Mouse (Mus musculus) bone marrow macrophage, adult 2 months (primary cell): ENCODE data around the gene Barx1.
A peak's percentile ranks its signal among the peaks of the same experiment; 100 is the strongest.

ENCODE experiments used
- CTCF ChIP-seq: IDR thresholded peaks from 2 replicates; pipeline ENCODE4 v1.5.1; 2012; ENCODE audit warnings: low read depth, mild to moderate bottlenecking, low read length, moderate library complexity
- POLR2A ChIP-seq: IDR thresholded peaks from 2 replicates; pipeline ENCODE4 v1.6.1; 2012; ENCODE audit warnings: mild to moderate bottlenecking, low read depth, low read length, borderline replicate concordance

GRCm38 (mm10) chr13:48716075-48716474 is 53.3 kb downstream of the Barx1 start:
- TF ChIP-seq CTCF (0 out of 2 replicates have a peak, but pooled peaks have one; percentile 10), POLR2A (no peak)
